Mouse (Mus musculus): ENCODE results near the gene Sec61g. TPM values are rescaled to one million over a fixed set of nuclear protein-coding genes. Genes with fewer than 3 reads are reported as not detected.
"Not testable (repeated sequence)": the region's sequence is repeated elsewhere in the genome, so short reads cannot be mapped to it uniquely, and the experiment has no call there.

Sec61g gene
- polyA plus RNA-seq, 1 experiment, result 11.9 TPM

DNA sequence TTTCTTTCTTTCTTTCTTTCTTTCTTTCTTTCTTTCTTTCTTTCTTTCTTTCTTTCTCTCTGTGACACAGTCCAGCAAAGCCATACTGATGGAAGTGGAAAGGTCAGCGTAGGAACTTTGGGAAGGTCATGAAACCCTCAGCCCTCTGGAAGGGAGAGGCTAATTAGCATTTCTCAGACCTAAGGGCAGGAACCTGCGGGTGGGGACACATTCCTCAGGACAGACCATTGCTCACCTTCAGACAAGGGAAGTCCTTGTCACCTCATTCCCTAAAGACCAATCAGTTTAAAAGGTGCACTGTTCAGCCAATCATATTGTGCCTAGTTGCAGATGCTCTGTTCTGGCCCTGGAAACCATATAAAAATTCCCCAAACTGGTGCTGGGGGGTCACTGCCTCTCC lies 17.4 kb upstream of the Sec61g start:
- TF ChIP-seq GATA1 (IDR thresholded peaks at IDR 0.05; ENCODE audit: borderline replicate concordance, low read length), result no peak
- no peak for TF ChIP-seq FLI1 (IDR thresholded peaks at IDR 0.05; ENCODE audit: low read length)
- H3K4me1 ChIP-seq, result 0 out of 2 replicates have a peak, but pooled peaks cover 4% of the 10 kb centered on the region
- H3K36me3 ChIP-seq (replicated peaks; ENCODE audit: low read length), result no peaks in the 10 kb centered on the region
- no peaks in the 10 kb centered on the region for H3K9me3 ChIP-seq
- no peak overlapping the region for H3K4me3 ChIP-seq (replicated peaks)
- H3K27me3 ChIP-seq (replicated peaks), result no peaks in the 10 kb centered on the region

DNA sequence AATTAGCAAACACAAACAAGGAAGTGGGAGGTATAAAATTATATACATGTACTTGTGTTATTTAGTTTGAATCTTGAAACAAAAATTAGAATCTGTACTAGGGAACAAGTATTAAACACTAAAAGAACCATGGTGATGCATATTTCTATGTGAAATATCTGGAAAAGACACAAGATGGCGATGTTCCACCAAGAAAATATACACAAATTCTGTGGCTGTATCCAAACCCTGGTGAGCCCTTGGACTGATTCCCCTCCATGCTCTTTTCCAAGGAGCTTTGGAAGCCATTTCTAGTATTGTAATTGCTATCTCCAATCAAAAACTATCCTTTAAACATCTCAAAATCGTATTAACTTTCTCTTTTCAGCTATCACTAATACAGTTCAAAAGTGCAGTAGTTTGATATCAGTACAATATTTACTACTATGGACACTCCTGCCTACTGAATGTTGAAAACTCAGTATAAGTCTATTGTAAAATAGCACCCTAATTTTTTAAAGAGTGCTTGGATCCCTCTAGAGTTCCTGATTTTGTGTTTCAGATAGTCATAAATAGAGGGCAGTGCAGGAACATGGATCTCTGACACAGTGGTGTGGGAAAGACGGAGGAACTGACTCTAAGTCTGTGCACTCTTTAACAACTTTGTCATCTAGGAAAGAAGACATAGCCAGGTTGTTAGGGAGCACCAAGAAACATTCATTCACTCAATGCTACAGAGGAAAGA lies 16.8 kb upstream of the Sec61g start:
- H3K36me3 ChIP-seq (replicated peaks; ENCODE audit: low read length), result no peaks in the 10 kb centered on the region
- TF ChIP-seq GATA1 (IDR thresholded peaks at IDR 0.05; ENCODE audit: borderline replicate concordance, low read length) (no peak), FLI1 (IDR thresholded peaks at IDR 0.05; ENCODE audit: low read length) (no peak)
- no peaks in the 10 kb centered on the region for H3K27me3 ChIP-seq (replicated peaks)
- no peaks in the 10 kb centered on the region for H3K9me3 ChIP-seq
- H3K4me3 ChIP-seq (replicated peaks), result no peak overlapping the region
- 0 out of 2 replicates have a peak, but pooled peaks cover 4% of the 10 kb centered on the region for H3K4me1 ChIP-seq

DNA sequence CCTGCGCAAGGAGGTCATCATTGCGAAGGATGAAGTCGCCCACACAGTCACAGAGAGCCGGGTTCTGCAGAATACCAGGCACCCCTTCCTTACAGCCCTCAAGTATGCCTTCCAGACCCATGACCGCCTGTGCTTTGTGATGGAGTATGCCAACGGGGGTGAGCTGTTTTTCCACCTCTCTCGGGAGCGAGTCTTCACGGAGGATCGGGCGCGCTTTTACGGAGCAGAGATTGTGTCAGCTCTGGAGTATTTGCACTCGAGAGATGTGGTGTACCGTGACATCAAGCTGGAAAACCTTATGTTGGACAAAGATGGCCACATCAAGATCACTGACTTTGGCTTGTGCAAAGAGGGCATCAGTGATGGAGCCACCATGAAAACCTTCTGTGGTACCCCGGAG lies 6.8 kb upstream of the Sec61g start:
- not testable (repeated sequence) for H3K36me3 ChIP-seq (replicated peaks; ENCODE audit: low read length); H3K4me1 ChIP-seq; H3K27me3 ChIP-seq (replicated peaks); H3K9me3 ChIP-seq; H3K4me3 ChIP-seq (replicated peaks)

DNA sequence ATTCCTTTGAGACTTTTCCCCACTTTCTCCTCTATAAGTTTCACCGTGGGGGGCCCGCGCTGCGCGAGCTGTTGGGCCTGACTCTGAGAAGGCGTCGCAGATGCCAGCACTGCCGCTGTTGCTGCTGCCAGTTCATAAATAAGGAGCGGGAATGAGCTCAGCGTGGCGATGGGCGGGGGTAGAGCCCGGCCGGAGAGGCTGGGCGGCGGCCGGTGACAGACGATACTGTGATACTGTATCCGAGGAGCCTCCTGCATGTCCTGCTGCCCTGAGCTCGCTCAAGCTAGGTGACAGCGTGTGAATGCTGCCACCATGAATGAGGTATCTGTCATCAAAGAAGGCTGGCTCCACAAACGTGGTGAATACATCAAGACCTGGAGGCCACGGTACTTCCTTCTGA lies 5.9 kb upstream of the Sec61g start:
- not testable (repeated sequence) for H3K36me3 ChIP-seq (replicated peaks; ENCODE audit: low read length); H3K4me3 ChIP-seq (replicated peaks); H3K27me3 ChIP-seq (replicated peaks); H3K9me3 ChIP-seq; H3K4me1 ChIP-seq

DNA sequence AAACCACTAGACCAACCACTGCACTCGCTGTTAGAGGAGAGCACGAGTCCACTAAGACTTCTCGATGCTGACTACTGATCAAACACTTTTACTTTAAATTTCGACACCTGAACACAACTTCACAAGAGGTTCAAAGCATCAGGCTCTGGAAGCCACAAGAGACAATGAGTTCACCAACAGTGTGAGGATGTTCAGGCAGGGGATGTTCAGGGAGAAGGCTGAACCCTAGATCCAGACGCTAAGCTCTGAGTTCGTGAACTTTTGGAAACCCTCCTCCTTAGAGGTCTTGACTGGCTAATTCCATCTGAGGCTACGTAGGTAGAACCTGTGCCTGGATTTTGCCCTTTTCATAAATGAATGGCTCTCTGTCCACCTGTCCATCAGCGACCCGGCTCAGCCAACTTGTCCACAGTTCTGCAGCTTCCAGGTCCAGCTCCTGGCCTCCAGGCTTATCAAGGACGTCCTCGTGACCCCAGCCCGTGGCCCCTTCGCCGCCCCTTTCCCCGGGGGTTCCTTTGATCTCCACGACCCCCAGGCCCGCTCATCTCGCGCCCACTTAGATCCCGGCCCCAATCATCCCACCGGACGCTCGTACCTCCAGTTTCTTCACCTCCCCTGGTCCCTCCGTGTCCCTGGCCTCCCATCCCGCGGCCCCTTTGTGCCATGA lies 766 bp downstream of the Sec61g start:
- Histone ChIP-seq H3K36me3 (replicated peaks; ENCODE audit: low read length) (peaks cover 38% of the 10 kb centered on the region), H3K4me1 (peaks cover 29% of the 10 kb centered on the region; the same call in 1 of the 2 replicates), H3K9me3 (no peaks in the 10 kb centered on the region), H3K4me3 (replicated peaks) (peak overlapping the region; percentile 99), H3K27me3 (replicated peaks) (no peaks in the 10 kb centered on the region)
- TF ChIP-seq GATA1 (IDR thresholded peaks at IDR 0.05; ENCODE audit: borderline replicate concordance, low read length) (no peak), FLI1 (IDR thresholded peaks at IDR 0.05; ENCODE audit: low read length) (no peak)

DNA sequence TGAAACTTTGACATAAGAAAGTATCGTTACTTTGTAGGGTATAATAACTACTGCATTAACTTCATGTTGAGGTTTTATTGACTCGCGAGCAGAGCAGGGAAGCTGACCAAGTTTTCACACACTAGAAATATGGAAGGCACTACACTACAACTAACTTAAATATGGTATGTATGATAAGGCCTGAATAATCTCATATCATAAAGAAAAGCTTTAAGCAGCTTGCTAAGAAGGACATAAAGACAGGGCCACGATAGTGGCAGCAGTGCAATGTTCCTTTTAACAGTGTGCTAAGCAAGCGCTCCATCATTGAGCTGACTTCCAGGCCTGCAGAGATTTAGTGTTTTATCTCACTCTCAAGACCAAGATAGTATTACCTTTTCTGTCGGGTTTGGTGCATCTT lies 2.3 kb downstream of the Sec61g start:
- TF ChIP-seq GATA1 (IDR thresholded peaks at IDR 0.05; ENCODE audit: borderline replicate concordance, low read length) (no peak), FLI1 (IDR thresholded peaks at IDR 0.05; ENCODE audit: low read length) (no peak)
- Histone ChIP-seq H3K36me3 (replicated peaks; ENCODE audit: low read length) (peaks cover 53% of the 10 kb centered on the region), H3K27me3 (replicated peaks) (no peaks in the 10 kb centered on the region), H3K4me1 (peaks cover 29% of the 10 kb centered on the region; the same call in 1 of the 2 replicates), H3K9me3 (no peaks in the 10 kb centered on the region), H3K4me3 (replicated peaks) (no peak overlapping the region)

DNA sequence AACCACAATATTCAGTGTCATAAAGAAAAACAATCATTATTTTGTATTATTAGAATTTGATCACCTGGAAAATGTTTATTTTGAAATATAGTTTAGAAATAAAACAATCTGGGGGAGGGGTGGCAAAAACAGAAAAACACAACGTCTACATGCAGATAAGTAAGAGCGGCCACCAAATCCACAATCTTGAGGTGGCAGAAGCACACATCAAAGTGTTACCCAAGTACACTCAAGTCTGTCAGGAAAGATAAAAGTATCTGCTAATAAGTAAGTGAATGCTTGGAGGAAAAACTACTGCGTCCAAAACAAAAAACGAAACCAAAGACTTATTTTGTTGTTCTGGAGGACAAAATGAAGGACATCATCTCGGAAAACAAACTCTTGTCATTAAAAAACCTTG lies 5.1 kb downstream of the Sec61g start:
- Histone ChIP-seq H3K9me3 (no peaks in the 10 kb centered on the region), H3K4me3 (replicated peaks) (no peak overlapping the region), H3K27me3 (replicated peaks) (no peaks in the 10 kb centered on the region), H3K36me3 (replicated peaks; ENCODE audit: low read length) (peaks cover 73% of the 10 kb centered on the region), H3K4me1 (peaks cover 26% of the 10 kb centered on the region; the same call in 1 of the 2 replicates)
- no peak for TF ChIP-seq FLI1 (IDR thresholded peaks at IDR 0.05; ENCODE audit: low read length)
- no peak for TF ChIP-seq GATA1 (IDR thresholded peaks at IDR 0.05; ENCODE audit: borderline replicate concordance, low read length)

DNA sequence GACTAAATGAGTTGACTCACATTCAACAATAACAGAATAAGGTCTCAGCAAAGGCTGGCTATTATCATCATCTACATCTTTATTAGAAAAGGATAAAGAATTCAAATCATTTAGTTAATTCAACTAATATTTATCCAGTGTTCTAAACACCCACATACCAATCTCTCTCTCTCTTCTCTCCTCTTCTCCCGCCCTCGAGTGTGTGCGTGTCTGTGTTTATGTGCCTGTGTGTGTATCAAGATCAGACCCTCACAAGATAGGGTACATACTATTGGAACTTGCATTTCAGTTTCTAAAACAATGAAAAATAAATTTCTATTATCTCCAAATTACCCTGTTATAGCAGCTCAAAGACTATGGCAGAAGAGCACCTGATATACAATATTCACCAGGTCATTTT lies 5.5 kb downstream of the Sec61g start:
- no peaks in the 10 kb centered on the region for H3K27me3 ChIP-seq (replicated peaks)
- H3K9me3 ChIP-seq, result no peaks in the 10 kb centered on the region
- no peak for TF ChIP-seq GATA1 (IDR thresholded peaks at IDR 0.05; ENCODE audit: borderline replicate concordance, low read length)
- TF ChIP-seq FLI1 (IDR thresholded peaks at IDR 0.05; ENCODE audit: low read length), result no peak
- peaks cover 73% of the 10 kb centered on the region for H3K36me3 ChIP-seq (replicated peaks; ENCODE audit: low read length)
- peaks cover 26% of the 10 kb centered on the region; the same call in 1 of the 2 replicates for H3K4me1 ChIP-seq
- H3K4me3 ChIP-seq (replicated peaks), result no peak overlapping the region

DNA sequence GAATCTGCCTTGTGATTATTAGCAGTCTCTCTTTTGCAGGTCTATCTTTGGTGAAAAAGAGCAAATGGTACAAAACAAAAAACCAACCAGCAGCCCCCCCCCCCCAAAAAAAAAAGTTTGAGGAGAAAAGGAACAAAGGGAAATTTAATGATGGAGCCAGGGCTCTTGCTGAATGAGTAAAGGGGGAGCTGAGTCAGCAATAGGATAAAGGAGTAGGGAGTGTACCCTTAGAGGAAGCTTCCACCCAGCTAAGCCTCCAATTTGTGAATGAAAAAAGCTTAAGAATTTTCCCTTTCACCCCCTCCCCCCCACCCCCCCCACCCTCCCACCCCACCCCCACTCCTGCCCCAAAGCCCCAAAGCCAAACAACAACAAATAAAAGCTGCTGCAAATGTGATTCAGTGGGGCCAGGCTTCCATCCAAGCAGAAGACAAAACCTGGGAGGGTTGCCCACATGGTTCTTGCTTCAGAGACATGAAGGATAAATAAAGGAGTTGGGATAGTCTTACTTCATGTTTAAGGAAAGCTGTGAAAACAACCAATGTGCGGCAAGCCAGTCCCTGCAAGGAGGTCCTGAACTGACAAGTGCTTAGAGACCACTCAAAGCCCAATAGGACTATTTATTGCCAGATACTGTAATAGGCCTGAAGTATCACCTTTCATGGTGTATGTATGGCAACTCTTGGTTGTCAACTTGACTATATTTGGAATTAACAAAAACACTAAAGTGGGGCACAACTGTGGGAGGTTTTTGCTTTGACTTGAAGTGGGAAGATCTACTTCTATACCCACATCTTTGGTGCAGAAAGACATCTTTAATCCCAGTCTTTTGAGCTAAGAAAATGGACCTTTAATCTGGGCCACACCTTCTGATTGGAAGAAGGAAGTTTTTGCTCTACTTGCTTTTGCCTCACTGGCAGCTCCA lies 9.3 kb downstream of the Sec61g start:
- Histone ChIP-seq H3K36me3 (replicated peaks; ENCODE audit: low read length) (peaks cover 49% of the 10 kb centered on the region), H3K27me3 (replicated peaks) (no peaks in the 10 kb centered on the region), H3K9me3 (no peaks in the 10 kb centered on the region), H3K4me1 (peaks cover 10% of the 10 kb centered on the region; the same call in 1 of the 2 replicates), H3K4me3 (replicated peaks) (no peak overlapping the region)
- TF ChIP-seq FLI1 (IDR thresholded peaks at IDR 0.05; ENCODE audit: low read length), result no peak
- no peak for TF ChIP-seq GATA1 (IDR thresholded peaks at IDR 0.05; ENCODE audit: borderline replicate concordance, low read length)

Other genes starting within 250 kb of the Sec61g start
- 0.15 TPM in 1 of 2 replicates, not detected in the other for gene Egfr, start 243.7 kb upstream of the Sec61g start, polyA plus RNA-seq (2012; ENCODE audit: insufficient read depth, low replicate concordance)

Data from megakaryocyte, embryonic 14.5 days (primary cell).